Mouse (Mus musculus) heart, adult 2 months (tissue): ENCODE data around the gene Mtmr14. TPM values are rescaled to one million over a fixed set of nuclear protein-coding genes. Genes with fewer than 3 reads are reported as not detected.

Experiments used
- DNase-seq, 2 experiments: peaks; one replicate each; pipeline ENCODE4 v3.0.0; 2021
- H3K27ac ChIP-seq: fragments of 200-600 bp; 2 replicates; pipeline ENCODE4 v1.8.1; 2022
- H3K27me3 ChIP-seq: fragments of 200-500 bp; 2 replicates; pipeline ENCODE4 v1.6.1; 2012; ENCODE audit warnings: mild to moderate bottlenecking, low read length, inconsistent platforms, mixed read lengths; ENCODE audit not compliant: control insufficient read depth, insufficient read depth
- H3K36me3 ChIP-seq: fragments of 200-500 bp; 2 replicates; pipeline ENCODE4 v1.6.1; 2012; ENCODE audit warnings: low read length, inconsistent platforms; ENCODE audit not compliant: control insufficient read depth, insufficient read depth
- H3K4me1 ChIP-seq: fragments of 200-500 bp; 2 replicates; pipeline ENCODE4 v1.6.1; 2011; ENCODE audit warnings: low read length; ENCODE audit not compliant: control insufficient read depth, insufficient read depth
- H3K4me3 ChIP-seq: fragments of 200-600 bp; 2 replicates; pipeline ENCODE4 v1.8.1; 2022
- H3K79me2 ChIP-seq: fragments of 200-500 bp; replicated peaks from 2 replicates; pipeline ENCODE4 v1.6.1; 2012; ENCODE audit warnings: mild to moderate bottlenecking, inconsistent platforms, low read length, moderate library complexity, mixed read lengths; ENCODE audit not compliant: control insufficient read depth, insufficient read depth
- H3K9ac ChIP-seq: fragments of 200-500 bp; 2 replicates; pipeline ENCODE4 v1.6.1; 2012; ENCODE audit warnings: low read depth, mild to moderate bottlenecking, control low read depth, inconsistent platforms, low read length, mixed read lengths
- CTCF ChIP-seq: fragments of 200-600 bp; IDR thresholded peaks from 2 replicates; pipeline ENCODE4 v1.8.1; 2022; ENCODE audit warnings: antibody characterized with exemption, mild to moderate bottlenecking, moderate library complexity
- EP300 ChIP-seq: fragments of 200-500 bp; IDR thresholded peaks from 2 replicates; pipeline ENCODE4 v1.6.1; 2011; ENCODE audit warnings: low read depth, low read length, control low read depth; ENCODE audit not compliant: insufficient read depth
- POLR2A ChIP-seq: fragments of 200-500 bp; IDR thresholded peaks from 2 replicates; pipeline ENCODE4 v1.6.1; 2011; ENCODE audit warnings: mild to moderate bottlenecking, low read depth, low read length, control low read depth; ENCODE audit not compliant: insufficient read depth
- WGBS: fragments of 180-500 bp; shearing (Covaris S2); methylation state at CpG from one replicate; pipeline ENCODE4 v1.1.7; 2018; 5-methylcytosine and 5-hydroxymethylcytosine counted together
- intact Hi-C: fragments of 180-260 bp; cut with DNase I; formaldehyde crosslinking; loops from one replicate; pipeline ENCODE4 v1.15.1; 2025
- polyA plus RNA-seq: library from polyadenylated mRNA; depleted of rRNA; stranded (reverse); fragments of >200 nt; gene quantifications from 2 replicates; pipeline ENCODE4 v1.2.3, GENCODE M21; 2012
- total RNA-seq, 2 experiments: library from RNA; stranded (reverse); gene quantifications; 2 replicates each; pipeline ENCODE4 v1.2.3; 2021

Mtmr14 gene
- total and polyA plus RNA-seq, 3 experiments: 13.3 to 23.7 (median 15.7) TPM

DNA sequence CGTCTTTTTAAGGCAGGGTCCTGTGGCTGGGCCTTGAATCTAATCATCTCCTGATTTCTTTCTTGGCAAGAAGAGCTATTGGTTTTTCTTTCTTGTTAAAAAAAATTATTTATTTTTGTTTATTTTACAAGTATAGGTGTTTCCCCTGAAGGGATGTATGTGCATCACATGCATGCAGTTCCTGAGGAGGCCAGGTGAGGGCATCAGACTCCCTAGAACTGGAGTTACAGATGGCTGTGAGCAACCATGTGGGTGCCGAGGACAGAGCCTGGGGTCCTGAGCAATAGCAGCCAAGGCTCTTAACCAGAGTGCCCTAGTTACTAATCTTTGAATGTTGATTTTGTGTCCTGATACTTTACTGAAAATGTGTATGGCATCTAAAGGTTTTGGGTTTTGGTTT, 21.4 kb upstream of the Mtmr14 start:
- TF ChIP-seq POLR2A (no peak), EP300 (no peak), CTCF (peak; percentile 28)
- intact Hi-C loops: no loop called here
- H3K4me1 ChIP-seq: no peaks in the 10 kb centered on the region
- H3K4me3 ChIP-seq: no peak overlapping the region
- DNase-seq: no peak
- H3K36me3 ChIP-seq: no peaks in the 10 kb centered on the region
- H3K79me2 ChIP-seq: no peaks in the 10 kb centered on the region
- no peak overlapping the region for H3K27ac ChIP-seq
- no peaks in the 10 kb centered on the region for H3K27me3 ChIP-seq
- no peak overlapping the region for H3K9ac ChIP-seq
- 65% methylated on average over 2 of the region's 2 CpGs for WGBS

GRCm38 (mm10) chr6:113225798-113226197, 11.8 kb upstream of the Mtmr14 start:
- Histone ChIP-seq H3K79me2 (no peaks in the 10 kb centered on the region), H3K36me3 (no peaks in the 10 kb centered on the region), H3K27ac (no peak overlapping the region), H3K4me1 (no peaks in the 10 kb centered on the region), H3K9ac (no peak overlapping the region), H3K4me3 (no peak overlapping the region), H3K27me3 (no peaks in the 10 kb centered on the region)
- no peak for TF ChIP-seq EP300
- TF ChIP-seq POLR2A: no peak
- TF ChIP-seq CTCF: no peak
- 59% methylated on average over 4 of the region's 4 CpGs for WGBS
- no peak for DNase-seq
- intact Hi-C loops: no loop called here

DNA sequence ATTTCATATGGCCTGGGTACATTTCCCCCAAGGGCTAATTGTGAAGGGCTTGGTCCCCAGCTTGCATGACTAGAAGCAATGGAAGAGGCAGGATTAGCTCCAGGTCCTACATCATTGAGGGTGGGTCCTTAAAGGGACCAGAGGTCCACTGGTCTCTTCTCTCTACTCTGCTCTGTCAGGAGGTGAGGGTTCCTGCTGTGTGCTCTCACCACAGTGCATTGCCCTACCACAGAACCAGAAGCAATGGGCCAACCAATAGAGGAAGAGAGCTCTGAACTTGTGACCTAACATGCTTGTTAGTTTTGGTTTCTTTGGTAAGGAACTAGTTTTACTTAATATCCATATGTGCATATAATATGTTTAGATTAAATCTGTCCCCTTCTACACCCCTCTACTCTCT, 10.9 kb upstream of the Mtmr14 start:
- H3K36me3 ChIP-seq: no peaks in the 10 kb centered on the region
- H3K4me3 ChIP-seq: no peak overlapping the region
- intact Hi-C loops: no loop called here
- no peak overlapping the region for H3K27ac ChIP-seq
- no peak for TF ChIP-seq CTCF
- no peak for TF ChIP-seq POLR2A
- TF ChIP-seq EP300: no peak
- no peaks in the 10 kb centered on the region for H3K4me1 ChIP-seq
- H3K9ac ChIP-seq: no peak overlapping the region
- H3K27me3 ChIP-seq: no peaks in the 10 kb centered on the region
- DNase-seq: no peak
- no peaks in the 10 kb centered on the region for H3K79me2 ChIP-seq

DNA sequence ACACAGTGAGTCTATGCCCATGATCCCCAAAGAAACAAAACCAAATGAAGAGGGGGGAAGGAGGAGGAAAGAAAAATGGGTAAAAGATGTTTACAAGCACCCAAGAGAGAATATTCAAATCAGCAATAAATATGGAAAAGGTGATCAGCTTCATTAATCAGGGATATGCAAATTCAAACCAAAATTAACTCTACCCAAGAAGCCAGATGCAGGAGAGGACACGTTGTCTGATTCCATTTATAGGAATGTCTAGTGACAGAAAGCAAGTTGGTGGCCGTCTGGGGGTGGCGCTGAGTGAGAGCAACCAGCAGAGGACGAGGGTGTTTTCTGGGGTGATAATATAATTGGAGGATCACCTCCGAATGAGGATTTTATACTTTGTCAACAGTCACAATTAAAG, 2.5 kb upstream of the Mtmr14 start:
- peaks cover 5% of the 10 kb centered on the region; the same call in 1 of the 2 replicates for H3K79me2 ChIP-seq
- H3K4me3 ChIP-seq: no peak overlapping the region
- H3K9ac ChIP-seq: no peak overlapping the region
- intact Hi-C loops: loop anchor here (5.0 kb wide), 2 partner anchors 188 to 387 kb away; partner anchors contain the start of genes Thumpd3 and Vhl
- 63% methylated on average over 5 of the region's 5 CpGs for WGBS
- no peaks in the 10 kb centered on the region for H3K27me3 ChIP-seq
- H3K27ac ChIP-seq: no peak overlapping the region
- no peaks in the 10 kb centered on the region for H3K36me3 ChIP-seq
- H3K4me1 ChIP-seq: peaks cover 9% of the 10 kb centered on the region
- no peak for TF ChIP-seq POLR2A
- TF ChIP-seq CTCF: no peak
- no peak for TF ChIP-seq EP300
- DNase-seq: no peak

GRCm38 (mm10) chr6:113238442-113238841, 799 bp downstream of the Mtmr14 start:
- Histone ChIP-seq H3K79me2 (peaks cover 6% of the 10 kb centered on the region; the same call in 1 of the 2 replicates), H3K4me3 (peak overlapping the region; percentile 90), H3K36me3 (peaks cover 5% of the 10 kb centered on the region), H3K27me3 (no peaks in the 10 kb centered on the region), H3K27ac (peak overlapping the region; percentile 90), H3K9ac (peak overlapping the region; percentile 67), H3K4me1 (peaks cover 9% of the 10 kb centered on the region)
- intact Hi-C loops: loop anchor here (5.0 kb wide), 2 partner anchors 191 to 384 kb away; partner anchors contain the start of genes Thumpd3 and Vhl
- peak in 1 of 2 experiments; percentile 16 for DNase-seq
- TF ChIP-seq EP300 (no peak), CTCF (no peak), POLR2A (no peak)
- 8% methylated on average over 6 of the region's 6 CpGs for WGBS

DNA sequence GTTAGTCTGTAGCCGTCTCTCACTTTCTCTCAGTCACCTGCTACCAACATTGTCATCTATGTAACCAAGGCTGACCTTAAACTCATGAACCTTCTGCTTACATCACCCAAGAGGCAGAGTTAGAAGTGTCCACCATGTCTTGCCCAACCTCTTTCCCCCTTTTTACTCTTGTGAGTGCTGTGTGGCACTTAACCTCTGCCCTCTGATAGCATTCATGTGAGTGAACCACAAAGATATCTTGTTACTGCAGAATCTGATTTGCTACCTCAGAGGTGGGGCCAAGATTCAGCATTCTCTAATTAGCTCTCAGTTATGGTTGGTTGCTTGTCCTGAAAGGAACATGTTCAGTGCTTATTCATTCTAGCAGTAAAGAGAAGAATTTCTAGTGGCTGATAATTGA, 5.1 kb downstream of the Mtmr14 start:
- WGBS: 68% methylated on average over 1 of the region's 1 CpGs
- Histone ChIP-seq H3K27ac (no peak overlapping the region), H3K4me1 (peaks cover 8% of the 10 kb centered on the region), H3K36me3 (peaks cover 13% of the 10 kb centered on the region), H3K9ac (no peak overlapping the region), H3K79me2 (peaks cover 7% of the 10 kb centered on the region), H3K27me3 (no peaks in the 10 kb centered on the region), H3K4me3 (no peak overlapping the region)
- TF ChIP-seq EP300: no peak
- TF ChIP-seq CTCF: no peak
- no peak for TF ChIP-seq POLR2A
- no peak for DNase-seq
- intact Hi-C loops: no loop called here
